26 mouse cellular contexts compared by ENCODE assay signal in the genomic region with DNA sequence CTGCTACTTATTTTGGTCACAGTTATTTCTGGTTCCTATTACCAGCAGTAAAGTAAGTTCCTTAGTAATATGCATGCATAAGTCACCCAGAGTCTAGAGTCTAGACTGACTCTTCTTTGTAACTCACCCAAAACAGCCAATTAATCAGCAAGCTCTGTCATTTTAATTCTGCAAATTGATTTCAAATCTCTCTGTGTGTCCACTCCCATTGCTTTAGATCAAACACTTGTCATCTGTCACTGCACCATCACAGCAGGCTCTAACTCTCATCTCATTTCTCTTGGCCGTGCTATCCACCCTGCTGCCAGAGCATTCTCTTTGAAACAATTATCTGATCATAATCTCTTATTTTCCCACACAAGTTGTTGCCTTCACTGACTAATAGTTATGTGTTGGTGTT.
A peak's percentile ranks its signal among the peaks of the same experiment; 100 is the strongest.
DNase-seq lines count a peak whose midpoint lies in the region; ATAC-seq and TF ChIP-seq lines count a peak whose summit lies in the region.
"Had no signal": no experiment of that assay in that cellular context is flagged by ENCODE, and none has a peak within 500 bp of the region (broad histone marks: within the 10 kb centered on the region; RNA-seq: fewer than 3 reads in every experiment).

No protein-coding gene starts in this region.

- TF ChIP-seq CTCF in forebrain, postnatal 0 days (IDR thresholded peaks at IDR 0.05; ENCODE audit: low read depth) = no peak

- 35% methylated on average over 1 of the region's 1 CpGs for WGBS in forebrain, postnatal 0 days
- 72% methylated on average over 1 of the region's 1 CpGs for WGBS in forebrain, embryonic 10.5 days
- 20% methylated on average over 1 of the region's 1 CpGs for WGBS in midbrain, embryonic 13.5 days
- 33% methylated on average over 1 of the region's 1 CpGs for WGBS in midbrain, embryonic 10.5 days
- 32% methylated on average over 1 of the region's 1 CpGs for WGBS in midbrain, embryonic 14.5 days
- 81% methylated on average over 1 of the region's 1 CpGs for WGBS in kidney, embryonic 15.5 days

- H3K27ac ChIP-seq in forebrain, postnatal 0 days (ENCODE audit: low read depth, low read length) = no peak overlapping the region
- no peak overlapping the region for H3K27ac ChIP-seq in forebrain, embryonic 10.5 days
- H3K27ac ChIP-seq in midbrain, embryonic 13.5 days = no peak overlapping the region
- H3K27ac ChIP-seq in midbrain, embryonic 10.5 days (replicated peaks) = no peak overlapping the region
- H3K27ac ChIP-seq in midbrain, embryonic 14.5 days (replicated peaks; ENCODE audit: low read depth, low read length) = no peak overlapping the region
- H3K27ac ChIP-seq in kidney, embryonic 15.5 days = no peak overlapping the region
- H3K27ac ChIP-seq: embryonic facial prominence, embryonic 12.5 days; forebrain, embryonic 12.5 days; limb, embryonic 13.5 days; lung, embryonic 15.5 days; stomach, embryonic 15.5 days had no signal

- DNase-seq in forebrain, postnatal 0 days = no peak
- DNase-seq in forebrain, embryonic 10.5 days (ENCODE audit: extremely low spot score, low spot score) = no peak
- DNase-seq in midbrain, embryonic 10.5 days (ENCODE audit: low spot score) = no peak
- DNase-seq in midbrain, embryonic 14.5 days = peak; percentile 8
- DNase-seq in retina, postnatal 1 day = peak; percentile 47
- no peak for DNase-seq in natural killer cell, adult 2 months (ENCODE audit: low spot score in 2 of 2)
- DNase-seq: adrenal gland, adult 2 months; B cell, adult 2 months; cerebellum, adult 18-20 months; cerebellum, postnatal 36 days; gastrocnemius, postnatal 36 days; heart, adult 18-20 months; kidney, adult 8-10 months; kidney, postnatal 10 days; right cerebral cortex, postnatal 25 days had no signal

- no peak overlapping the region for H3K4me3 ChIP-seq in forebrain, postnatal 0 days (ENCODE audit: low read depth, low read length)
- no peak overlapping the region for H3K4me3 ChIP-seq in forebrain, embryonic 10.5 days
- H3K4me3 ChIP-seq in midbrain, embryonic 13.5 days (replicated peaks) = no peak overlapping the region
- no peak overlapping the region for H3K4me3 ChIP-seq in midbrain, embryonic 10.5 days
- H3K4me3 ChIP-seq in midbrain, embryonic 14.5 days (replicated peaks; ENCODE audit: low read depth, low read length) = no peak overlapping the region
- H3K4me3 ChIP-seq in kidney, embryonic 15.5 days (replicated peaks) = no peak overlapping the region
- H3K4me3 ChIP-seq: embryonic facial prominence, embryonic 12.5 days; forebrain, embryonic 12.5 days; heart, embryonic 12.5 days; limb, embryonic 13.5 days; lung, embryonic 15.5 days; stomach, embryonic 15.5 days had no signal

- no peaks in the 10 kb centered on the region for H3K36me3 ChIP-seq in forebrain, postnatal 0 days (ENCODE audit: insufficient read depth)
- no peaks in the 10 kb centered on the region for H3K36me3 ChIP-seq in forebrain, embryonic 10.5 days (replicated peaks)
- H3K36me3 ChIP-seq in midbrain, embryonic 13.5 days = no peaks in the 10 kb centered on the region
- H3K36me3 ChIP-seq in midbrain, embryonic 10.5 days = no peaks in the 10 kb centered on the region
- H3K36me3 ChIP-seq in midbrain, embryonic 14.5 days (ENCODE audit: control insufficient read depth, insufficient read depth, low read length) = no peaks in the 10 kb centered on the region
- no peaks in the 10 kb centered on the region for H3K36me3 ChIP-seq in kidney, embryonic 15.5 days
- H3K36me3 ChIP-seq: embryonic facial prominence, embryonic 12.5 days; forebrain, embryonic 12.5 days; heart, embryonic 12.5 days; limb, embryonic 13.5 days; lung, embryonic 15.5 days; stomach, embryonic 15.5 days had no signal

- H3K9ac ChIP-seq in forebrain, postnatal 0 days = no peak overlapping the region
- no peak overlapping the region for H3K9ac ChIP-seq in midbrain, embryonic 13.5 days (replicated peaks)
- no peak overlapping the region for H3K9ac ChIP-seq in midbrain, embryonic 14.5 days (replicated peaks; ENCODE audit: low read length)
- no peak overlapping the region for H3K9ac ChIP-seq in kidney, embryonic 15.5 days
- H3K9ac ChIP-seq: embryonic facial prominence, embryonic 12.5 days; forebrain, embryonic 12.5 days; heart, embryonic 12.5 days; limb, embryonic 13.5 days; lung, embryonic 15.5 days; stomach, embryonic 15.5 days had no signal

- peak; percentile 27; the same call in 1 of the 2 replicates for ATAC-seq in forebrain, postnatal 0 days
- peak; percentile 62 for ATAC-seq in midbrain, embryonic 13.5 days
- no peak; the same call in 1 of the 2 replicates for ATAC-seq in midbrain, embryonic 14.5 days (ENCODE audit: low FRiP score, low TSS enrichment)
- no peak for ATAC-seq in kidney, embryonic 15.5 days (replicated peaks; ENCODE audit: low FRiP score)
- ATAC-seq: activated CD4-positive, CD25-positive, alpha-beta regulatory T cell, adult 4 months; intestine, embryonic 16.5 days had no signal

- no peak overlapping the region for H3K4me2 ChIP-seq in forebrain, postnatal 0 days (ENCODE audit: low read depth)
- H3K4me2 ChIP-seq in midbrain, embryonic 13.5 days (replicated peaks) = no peak overlapping the region
- no peak overlapping the region for H3K4me2 ChIP-seq in midbrain, embryonic 14.5 days (ENCODE audit: low read length)
- no peak overlapping the region for H3K4me2 ChIP-seq in kidney, embryonic 15.5 days
- H3K4me2 ChIP-seq: embryonic facial prominence, embryonic 12.5 days; forebrain, embryonic 12.5 days; heart, embryonic 12.5 days; limb, embryonic 13.5 days; liver, embryonic 11.5 days; lung, embryonic 15.5 days; stomach, embryonic 15.5 days had no signal

- H3K27me3 ChIP-seq in forebrain, postnatal 0 days (ENCODE audit: insufficient read depth, low read length) = no peaks in the 10 kb centered on the region
- no peaks in the 10 kb centered on the region for H3K27me3 ChIP-seq in forebrain, embryonic 10.5 days (ENCODE audit: poor library complexity, severe bottlenecking)
- H3K27me3 ChIP-seq in midbrain, embryonic 13.5 days = no peaks in the 10 kb centered on the region
- no peaks in the 10 kb centered on the region for H3K27me3 ChIP-seq in midbrain, embryonic 10.5 days (ENCODE audit: low read depth, poor library complexity, severe bottlenecking)
- no peaks in the 10 kb centered on the region for H3K27me3 ChIP-seq in midbrain, embryonic 14.5 days (ENCODE audit: control insufficient read depth, insufficient read depth, low read length)
- H3K27me3 ChIP-seq in kidney, embryonic 15.5 days = no peaks in the 10 kb centered on the region
- H3K27me3 ChIP-seq: embryonic facial prominence, embryonic 12.5 days; forebrain, embryonic 12.5 days; heart, embryonic 12.5 days; limb, embryonic 13.5 days; lung, embryonic 15.5 days; stomach, embryonic 15.5 days had no signal

- no peaks in the 10 kb centered on the region for H3K9me3 ChIP-seq in forebrain, postnatal 0 days (ENCODE audit: low read length)
- H3K9me3 ChIP-seq in forebrain, embryonic 10.5 days = no peaks in the 10 kb centered on the region
- H3K9me3 ChIP-seq in midbrain, embryonic 13.5 days = no peaks in the 10 kb centered on the region
- H3K9me3 ChIP-seq in midbrain, embryonic 10.5 days (replicated peaks) = no peaks in the 10 kb centered on the region
- H3K9me3 ChIP-seq in midbrain, embryonic 14.5 days (ENCODE audit: control insufficient read depth, low read length) = no peaks in the 10 kb centered on the region
- no peaks in the 10 kb centered on the region for H3K9me3 ChIP-seq in kidney, embryonic 15.5 days (replicated peaks)
- H3K9me3 ChIP-seq: embryonic facial prominence, embryonic 12.5 days; forebrain, embryonic 12.5 days; heart, embryonic 12.5 days; limb, embryonic 13.5 days; lung, embryonic 15.5 days; stomach, embryonic 15.5 days had no signal

- no peaks in the 10 kb centered on the region for H3K4me1 ChIP-seq in forebrain, postnatal 0 days (ENCODE audit: insufficient read depth)
- no peaks in the 10 kb centered on the region for H3K4me1 ChIP-seq in forebrain, embryonic 10.5 days
- no peaks in the 10 kb centered on the region for H3K4me1 ChIP-seq in midbrain, embryonic 13.5 days (replicated peaks)
- no peaks in the 10 kb centered on the region for H3K4me1 ChIP-seq in midbrain, embryonic 10.5 days
- no peaks in the 10 kb centered on the region for H3K4me1 ChIP-seq in midbrain, embryonic 14.5 days (ENCODE audit: control insufficient read depth, insufficient read depth, low read length)
- H3K4me1 ChIP-seq in kidney, embryonic 15.5 days = no peaks in the 10 kb centered on the region
- H3K4me1 ChIP-seq: embryonic facial prominence, embryonic 12.5 days; forebrain, embryonic 12.5 days; heart, embryonic 12.5 days; limb, embryonic 13.5 days; lung, embryonic 15.5 days; stomach, embryonic 15.5 days had no signal

Comparison
In these comparisons a context has a peak if more than half of its experiments do, and no peak if none do; other contexts are left out.
1. ATAC-seq: peak in forebrain, postnatal 0 days (single experiment) and midbrain, embryonic 13.5 days (single experiment); none in midbrain, embryonic 14.5 days (single experiment) and kidney, embryonic 15.5 days (single experiment).
2. DNase-seq: peak in midbrain, embryonic 14.5 days (single experiment) and retina, postnatal 1 day (single experiment); none in forebrain, postnatal 0 days (single experiment), forebrain, embryonic 10.5 days (single experiment), midbrain, embryonic 10.5 days (single experiment) and natural killer cell, adult 2 months (0 of 2).